Mouse (Mus musculus) right cerebral cortex, postnatal 10 days (tissue): ENCODE measurements around the gene Cc2d1a.

Source experiments
- DNase-seq, 2 experiments: peaks; one replicate each; pipeline ENCODE4 v3.0.0; 2021; ENCODE audit warnings: low spot score in 2 of 2

Cc2d1a gene

DNA sequence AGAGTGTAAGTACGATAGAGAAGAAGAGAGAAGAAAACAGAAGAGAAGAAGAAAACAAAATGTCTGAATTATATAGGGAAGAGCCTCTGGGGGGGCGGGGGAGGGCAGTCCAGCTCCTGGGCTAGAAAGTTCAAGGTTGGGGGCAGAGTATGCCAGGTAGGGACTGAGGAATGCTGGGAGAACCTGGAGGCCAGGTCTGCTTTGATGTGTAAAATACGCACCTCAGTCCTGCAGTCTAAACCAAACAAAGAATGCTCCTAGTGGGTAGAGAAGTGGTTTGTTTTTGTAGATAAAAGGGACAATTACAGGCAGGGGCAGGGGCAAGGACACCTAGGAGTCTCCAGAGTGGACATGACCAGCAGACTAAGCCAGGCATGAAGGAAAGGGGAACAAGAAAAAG lies 29.7 kb upstream of the Cc2d1a start:
- no peak for DNase-seq

- no peak for DNase-seq
Measured at GRCm38 (mm10) chr8:84176560-84176959, 28.8 kb upstream of the Cc2d1a start.

- no peak for DNase-seq
Measured at GRCm38 (mm10) chr8:84173861-84174260, 26.1 kb upstream of the Cc2d1a start.

DNA sequence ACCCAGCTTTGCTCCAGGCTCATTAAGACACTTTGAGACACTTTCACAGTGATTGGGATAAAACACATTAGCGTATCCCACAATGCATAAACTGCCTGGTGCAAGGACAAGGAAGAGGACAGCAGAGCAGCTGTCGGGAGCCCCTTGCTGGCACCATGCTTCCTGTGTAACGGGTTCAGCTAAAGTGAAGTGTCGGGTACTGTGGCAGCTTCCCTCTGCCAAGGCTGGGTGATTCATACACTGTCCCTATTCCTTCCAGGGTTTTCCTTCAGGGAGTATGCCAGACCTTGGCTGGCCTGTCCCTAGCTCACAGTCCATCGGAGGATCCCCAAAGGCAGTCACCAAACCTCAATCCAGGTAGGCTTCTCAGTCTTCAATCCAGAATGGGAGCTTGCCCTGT lies 22.4 kb upstream of the Cc2d1a start:
- DNase-seq, result no peak

GRCm38 (mm10) chr8:84167696-84168095 lies 20.0 kb upstream of the Cc2d1a start:
- DNase-seq, result no peak

GRCm38 (mm10) chr8:84157620-84158019 lies 9.9 kb upstream of the Cc2d1a start:
- DNase-seq, result no peak

- no peak for DNase-seq
Measured at GRCm38 (mm10) chr8:84149181-84149580, 1.4 kb upstream of the Cc2d1a start.

DNA sequence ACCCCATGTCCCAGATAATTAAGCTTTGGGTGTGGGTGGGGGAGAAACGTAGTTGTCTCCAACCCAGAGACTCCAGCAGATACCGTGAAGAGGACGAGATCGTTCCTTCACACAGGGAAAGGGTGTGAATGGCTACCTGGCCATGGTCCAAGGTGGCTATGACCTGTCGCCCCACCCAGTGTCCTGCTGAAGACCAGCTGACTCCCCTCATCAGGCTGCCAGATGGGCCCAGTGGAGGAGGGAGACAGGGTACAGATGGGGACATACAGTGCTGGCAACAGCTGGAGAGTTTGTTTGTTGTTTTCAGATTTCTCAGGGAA lies 755 bp upstream of the Cc2d1a start:
- DNase-seq, result no peak

GRCm38 (mm10) chr8:84147324-84147766 lies 391 bp downstream of the Cc2d1a start:
- peak in 1 of 2 experiments; percentile 46 for DNase-seq

GRCm38 (mm10) chr8:84144636-84145245 lies 3.0 kb downstream of the Cc2d1a start:
- DNase-seq, result no peak

DNA sequence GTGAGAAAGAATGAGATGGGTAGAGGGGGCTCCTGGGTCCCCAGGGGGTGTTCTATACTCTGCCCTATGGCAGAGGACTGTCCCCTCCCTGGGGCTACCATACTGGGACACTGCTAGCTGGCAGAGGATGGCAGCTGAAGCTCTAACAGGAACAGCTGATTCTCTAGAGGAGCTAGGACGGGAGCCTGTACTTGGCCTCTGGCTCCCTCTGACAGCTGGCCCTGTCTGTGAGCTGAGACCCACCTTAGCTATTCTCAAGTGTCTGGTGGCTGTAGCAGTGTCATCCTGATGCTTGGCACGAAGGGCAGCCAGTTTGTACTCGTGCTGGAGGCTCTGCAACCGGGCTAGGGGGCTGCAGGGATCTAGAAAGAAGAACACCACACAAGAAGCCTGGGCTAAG lies 6.9 kb downstream of the Cc2d1a start:
- no peak for DNase-seq

DNA sequence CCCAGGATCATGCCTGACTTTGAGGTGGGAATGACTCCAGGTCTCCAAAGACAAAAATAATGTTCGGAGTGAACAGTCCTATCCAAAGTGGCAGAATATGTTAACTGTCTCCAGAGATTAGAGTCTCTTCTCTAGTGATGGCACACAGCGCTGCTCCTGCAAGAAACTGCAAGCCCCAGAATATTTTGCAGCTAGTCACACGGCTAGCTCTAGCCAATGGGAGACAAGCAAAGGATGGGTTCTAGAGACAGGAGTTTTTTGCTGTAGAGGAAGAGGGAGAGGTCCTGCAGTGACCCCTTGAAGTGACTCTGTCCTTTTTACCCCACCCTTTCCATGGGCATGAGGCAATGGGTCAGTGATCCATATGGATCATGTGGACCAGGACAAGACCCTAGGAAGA lies 9.9 kb downstream of the Cc2d1a start:
- peak in 1 of 2 experiments; percentile 30 for DNase-seq

- peak in 1 of 2 experiments; percentile 28 for DNase-seq
Measured at GRCm38 (mm10) chr8:84132225-84132624, 15.5 kb downstream of the Cc2d1a start.

DNA sequence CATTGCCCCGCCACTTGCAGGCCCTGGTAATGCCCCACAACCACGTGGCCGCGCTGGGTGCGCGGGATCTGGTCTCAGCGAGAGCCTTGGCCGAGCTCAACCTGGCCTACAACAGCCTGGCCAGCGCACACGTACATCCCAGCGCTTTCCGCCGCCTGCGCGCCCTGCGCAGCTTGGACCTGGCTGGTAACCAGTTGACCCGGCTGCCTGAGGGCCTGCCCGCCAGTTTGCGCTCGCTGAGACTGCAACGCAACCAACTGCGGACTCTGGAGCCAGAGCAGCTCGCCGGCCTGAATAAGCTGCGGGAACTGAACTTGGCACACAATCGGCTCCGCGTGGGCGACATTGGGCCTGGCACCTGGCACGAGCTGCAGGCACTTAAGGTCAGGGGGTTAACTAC lies 16.9 kb downstream of the Cc2d1a start:
- peak in 1 of 2 experiments; percentile 49 for DNase-seq

- peak in 1 of 2 experiments; percentile 43 for DNase-seq
Measured at GRCm38 (mm10) chr8:84128277-84128676, 19.5 kb downstream of the Cc2d1a start.

GRCm38 (mm10) chr8:84127202-84127901 lies 20.4 kb downstream of the Cc2d1a start:
- DNase-seq, result peak in 1 of 2 experiments; percentile 23

DNA sequence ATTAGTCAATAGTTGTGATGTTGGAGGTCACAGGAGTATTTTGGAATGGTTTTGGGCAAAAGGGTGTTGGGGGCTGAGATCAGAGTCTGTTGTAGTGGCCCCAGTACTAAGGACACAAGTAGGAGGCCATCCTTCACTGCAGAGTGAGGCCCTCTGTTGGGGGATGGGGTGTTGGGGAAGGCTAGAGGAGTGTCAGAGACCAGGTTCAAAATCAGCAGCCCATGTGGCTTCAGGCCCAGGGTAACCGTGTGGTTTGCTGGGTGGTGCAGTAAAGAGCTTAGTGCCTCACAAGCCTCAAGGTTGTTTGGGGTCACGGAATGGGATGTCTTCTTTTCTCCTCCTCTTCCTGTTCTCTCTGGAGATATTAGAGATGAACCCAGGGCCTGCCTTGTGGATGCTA lies 21.0 kb downstream of the Cc2d1a start:
- DNase-seq, result no peak

DNA sequence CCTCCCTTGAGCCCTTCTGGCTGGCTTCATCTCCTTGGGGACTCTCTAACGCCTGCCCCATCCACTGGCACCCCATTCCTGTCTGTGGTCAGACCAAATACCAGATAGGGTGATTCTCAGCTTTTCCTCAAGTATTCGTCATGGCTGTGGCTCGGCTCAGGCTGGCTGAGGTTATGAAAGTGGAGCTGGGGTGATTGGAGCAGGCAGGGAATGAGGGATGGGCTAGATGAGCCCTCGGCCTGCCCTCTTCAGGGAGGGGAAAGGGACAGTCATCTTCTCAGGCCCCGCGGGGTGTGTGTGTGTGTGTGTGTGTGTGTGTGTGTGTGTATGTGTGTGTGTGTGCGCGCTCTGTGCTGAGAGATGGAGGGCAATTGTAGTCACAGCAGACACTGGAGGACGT lies 22.1 kb downstream of the Cc2d1a start, which contains the start of gene Podnl1:
Gene Podnl1, plus strand, starts transcription at position 334 of the 400 bp plus-strand sequence.
- DNase-seq, result no peak

DNA sequence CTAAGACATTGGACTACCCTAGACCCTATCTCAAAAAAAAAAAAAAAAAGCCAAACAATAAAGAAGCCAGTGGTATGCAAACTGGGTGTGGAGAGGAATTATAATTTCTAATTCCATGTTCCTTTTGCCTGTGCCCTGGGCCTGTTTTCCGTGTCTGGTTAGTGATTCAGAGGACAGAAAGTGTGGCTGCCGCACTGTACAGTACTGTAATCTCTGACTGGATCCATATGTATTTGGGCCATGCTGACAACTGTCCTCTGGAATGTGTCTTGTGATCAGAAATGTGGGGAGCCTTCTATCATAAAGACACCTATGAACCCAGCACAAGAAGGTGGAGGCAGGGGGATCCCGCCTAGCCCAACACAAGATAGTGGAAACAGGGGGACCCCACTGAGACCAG lies 25.6 kb downstream of the Cc2d1a start:
- no peak for DNase-seq

GRCm38 (mm10) chr8:84115646-84116045 lies 32.1 kb downstream of the Cc2d1a start:
- no peak for DNase-seq

- no peak for DNase-seq
Measured at GRCm38 (mm10) chr8:84106216-84107040, 41.3 kb downstream of the Cc2d1a start.

DNA sequence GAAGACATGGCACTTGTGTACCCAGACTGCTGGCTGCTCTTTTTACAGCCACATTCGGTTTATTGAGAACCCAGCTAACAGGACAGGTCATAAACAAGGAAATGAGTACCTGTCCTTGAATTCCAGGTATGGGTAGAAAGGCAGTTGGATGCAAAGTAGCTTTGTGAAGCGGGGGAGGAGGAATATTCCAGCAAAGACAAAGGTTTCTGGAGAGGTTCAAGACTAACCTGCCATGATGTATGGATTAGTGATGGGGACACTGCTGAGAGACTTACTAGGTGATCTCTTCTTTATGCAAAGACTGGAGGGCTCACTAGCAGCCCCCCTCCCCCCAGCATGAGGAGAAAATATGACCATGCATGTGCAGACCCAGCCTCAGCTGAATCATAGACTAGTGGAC lies 42.1 kb downstream of the Cc2d1a start:
- DNase-seq, result peak in 1 of 2 experiments; percentile 32
